ENCODE assay signal across 16 mouse cellular contexts in genomic region chr14:68325061-68325460, GRCm38 (mm10).
"Had no signal": no experiment of that assay in that cellular context is flagged by ENCODE, and none has a peak within 500 bp of the region (broad histone marks: within the 10 kb centered on the region; RNA-seq: fewer than 3 reads in every experiment).

No protein-coding gene starts in this region.

- H3K27me3 ChIP-seq: midbrain, embryonic 12.5 days; neural tube, embryonic 13.5 days; neural tube, embryonic 15.5 days; stomach, embryonic 15.5 days had no signal

- DNase-seq: lung, embryonic 14.5 days; lung, postnatal 10 days; lung, postnatal 4 days; midbrain, embryonic 14.5 days; right cerebral cortex, postnatal 14 days; thymus, adult 2 months; thymus, postnatal 25 days; thymus, postnatal 4 days had no signal

- H3K36me3 ChIP-seq: midbrain, embryonic 10.5 days; midbrain, embryonic 12.5 days; neural tube, embryonic 13.5 days; neural tube, embryonic 15.5 days; stomach, embryonic 15.5 days had no signal

- H3K4me3 ChIP-seq: midbrain, embryonic 10.5 days; midbrain, embryonic 12.5 days; myocyte; neural tube, embryonic 13.5 days; neural tube, embryonic 15.5 days; stomach, embryonic 15.5 days had no signal

- H3K4me2 ChIP-seq: lung, embryonic 14.5 days; midbrain, embryonic 12.5 days; neural tube, embryonic 13.5 days; neural tube, embryonic 15.5 days; stomach, embryonic 15.5 days had no signal

- H3K27ac ChIP-seq: midbrain, embryonic 10.5 days; midbrain, embryonic 12.5 days; neural tube, embryonic 13.5 days; neural tube, embryonic 15.5 days; stomach, embryonic 15.5 days; stomach, postnatal 0 days had no signal

- H3K4me1 ChIP-seq: midbrain, embryonic 10.5 days; midbrain, embryonic 12.5 days; neural tube, embryonic 13.5 days; neural tube, embryonic 15.5 days; stomach, embryonic 15.5 days had no signal

- H3K9me3 ChIP-seq: midbrain, embryonic 10.5 days; midbrain, embryonic 12.5 days; neural tube, embryonic 13.5 days; neural tube, embryonic 15.5 days; stomach, embryonic 15.5 days had no signal

- ATAC-seq: midbrain, embryonic 16.5 days had no signal

- H3K9ac ChIP-seq: lung, embryonic 14.5 days; midbrain, embryonic 12.5 days; neural tube, embryonic 13.5 days; neural tube, embryonic 15.5 days; stomach, embryonic 15.5 days had no signal
